Mouse (Mus musculus) spleen, adult 2 months (tissue): Measurements from ENCODE around the gene Stk11. TPM values are rescaled to one million over a fixed set of nuclear protein-coding genes. Genes with fewer than 3 reads are reported as not detected.

ENCODE experiments used
- DNase-seq, 2 experiments: peaks; one replicate each; pipeline versions ENCODE4 v3.0.0 to v3.0.0-alpha.2; 2012 to 2021; ENCODE audit warnings: low spot score in 2 of 2, low read depth in 1 of 2
- H3K27ac ChIP-seq: fragments of 200-500 bp; 2 replicates; pipeline ENCODE4 v1.5.1; 2012; ENCODE audit warnings: low read length, inconsistent platforms; ENCODE audit not compliant: insufficient read depth
- H3K27me3 ChIP-seq: fragments of 200-500 bp; 2 replicates; pipeline ENCODE4 v1.6.1; 2012; ENCODE audit warnings: mild to moderate bottlenecking, moderate library complexity, low read length, inconsistent platforms; ENCODE audit not compliant: control insufficient read depth, insufficient read depth
- H3K36me3 ChIP-seq: fragments of 200-500 bp; 2 replicates; pipeline ENCODE4 v1.6.1; 2012; ENCODE audit warnings: mild to moderate bottlenecking, low read length, inconsistent platforms; ENCODE audit not compliant: control insufficient read depth, insufficient read depth
- H3K4me1 ChIP-seq: fragments of 200-500 bp; 2 replicates; pipeline ENCODE4 v1.6.1; 2011; ENCODE audit warnings: inconsistent platforms; ENCODE audit not compliant: control insufficient read depth, insufficient read depth, insufficient read length
- H3K4me3 ChIP-seq: fragments of 200-500 bp; 2 replicates; pipeline ENCODE4 v1.5.1; 2011; ENCODE audit warnings: mild to moderate bottlenecking, inconsistent platforms; ENCODE audit not compliant: insufficient read depth, insufficient read length; ENCODE audit errors: extremely low read depth
- CTCF ChIP-seq: fragments of 200-500 bp; IDR thresholded peaks from 2 replicates; pipeline ENCODE4 v1.5.1; 2011; ENCODE audit warnings: mild to moderate bottlenecking, inconsistent platforms; ENCODE audit not compliant: insufficient read depth, insufficient read length, insufficient replicate concordance; ENCODE audit errors: extremely low read depth
- POLR2A ChIP-seq: fragments of 200-500 bp; IDR thresholded peaks from 2 replicates; pipeline ENCODE4 v1.6.1; 2011; ENCODE audit warnings: low read depth, low read length, inconsistent platforms
- WGBS: fragments of 180-500 bp; shearing (Covaris S2); methylation state at CpG from one replicate; pipeline ENCODE4 v1.1.7; 2018; 5-methylcytosine and 5-hydroxymethylcytosine counted together
- polyA plus RNA-seq: library from polyadenylated mRNA; depleted of rRNA; stranded (reverse); fragments of >200 nt; gene quantifications from 2 replicates; pipeline ENCODE4 v1.2.3, GENCODE M21; 2012

Gene Stk11
- polyA plus RNA-seq, 1 experiment: 120 TPM

- DNase-seq: no peak
- peaks cover 51% of the 10 kb centered on the region for H3K36me3 ChIP-seq
- no peaks in the 10 kb centered on the region for H3K27me3 ChIP-seq
- H3K4me1 ChIP-seq: peaks cover 50% of the 10 kb centered on the region
- H3K27ac ChIP-seq: peak overlapping the region; percentile 26
- TF ChIP-seq POLR2A (no peak), CTCF (no peak)
- WGBS: 86% methylated on average over 29 of the region's 29 CpGs
- no peak overlapping the region for H3K4me3 ChIP-seq
Observed at GRCm38 (mm10) chr10:80156002-80156751, 40.6 kb downstream of the Stk11 start.

- DNase-seq: no peak
- 86% methylated on average over 7 of the region's 7 CpGs for WGBS
- Histone ChIP-seq H3K27ac (peak overlapping the region; percentile 26; the same call in 1 of the 2 replicates), H3K4me3 (no peak overlapping the region), H3K4me1 (peaks cover 55% of the 10 kb centered on the region), H3K36me3 (peaks cover 46% of the 10 kb centered on the region), H3K27me3 (no peaks in the 10 kb centered on the region)
- TF ChIP-seq POLR2A: no peak
- TF ChIP-seq CTCF: no peak
Observed at GRCm38 (mm10) chr10:80156752-80157053, 41.1 kb downstream of the Stk11 start.

GRCm38 (mm10) chr10:80157141-80157929, 41.7 kb downstream of the Stk11 start:
- Histone ChIP-seq H3K36me3 (peaks cover 43% of the 10 kb centered on the region), H3K4me3 (no peak overlapping the region), H3K27me3 (no peaks in the 10 kb centered on the region), H3K27ac (peak overlapping the region; percentile 72; the same call in 1 of the 2 replicates), H3K4me1 (peaks cover 59% of the 10 kb centered on the region)
- WGBS: 72% methylated on average over 15 of the region's 15 CpGs
- TF ChIP-seq POLR2A (no peak), CTCF (no peak)
- DNase-seq: no peak

- Histone ChIP-seq H3K4me3 (peak overlapping the region; percentile 49), H3K4me1 (peaks cover 58% of the 10 kb centered on the region), H3K27me3 (no peaks in the 10 kb centered on the region), H3K36me3 (peaks cover 37% of the 10 kb centered on the region), H3K27ac (peak overlapping the region; percentile 99)
- peak in 1 of 2 experiments; percentile 76 for DNase-seq
- TF ChIP-seq POLR2A (peak; percentile 77), CTCF (no peak)
- WGBS: under 1% methylated on average over 18 of the region's 18 CpGs
Observed at GRCm38 (mm10) chr10:80158307-80158986, 42.8 kb downstream of the Stk11 start.

- Histone ChIP-seq H3K27ac (peak overlapping the region; percentile 99), H3K4me1 (peaks cover 60% of the 10 kb centered on the region), H3K36me3 (peaks cover 31% of the 10 kb centered on the region), H3K27me3 (no peaks in the 10 kb centered on the region), H3K4me3 (peak overlapping the region; percentile 60)
- DNase-seq: peak in 1 of 2 experiments; percentile 74
- TF ChIP-seq POLR2A: no peak
- TF ChIP-seq CTCF: no peak
- 5% methylated on average over 12 of the region's 12 CpGs for WGBS
Observed at GRCm38 (mm10) chr10:80159021-80159560, 43.5 kb downstream of the Stk11 start.

GRCm38 (mm10) chr10:80159561-80160454, 44.2 kb downstream of the Stk11 start:
- under 1% methylated on average over 55 of the region's 55 CpGs for WGBS
- peaks cover 67% of the 10 kb centered on the region for H3K4me1 ChIP-seq

More at GRCm38 (mm10) chr10:80159561-80160454, 44.2 kb downstream of the Stk11 start:
- Histone ChIP-seq H3K27ac (peak overlapping the region; percentile 99), H3K4me3 (peak overlapping the region; percentile 60), H3K27me3 (no peaks in the 10 kb centered on the region), H3K36me3 (peaks cover 24% of the 10 kb centered on the region)
- TF ChIP-seq CTCF (no peak), POLR2A (peak; percentile 65; the same call in 1 of the 2 replicates)
- DNase-seq: peak; percentile 99
